Mouse (Mus musculus) stomach, embryonic 16.5 days (tissue): ENCODE data around the gene Ucn. TPM values are rescaled to one million over a fixed set of nuclear protein-coding genes. Genes with fewer than 3 reads are reported as not detected.
A peak's percentile ranks its signal among the peaks of the same experiment; 100 is the strongest.

Source experiments
- ATAC-seq: fragments of 200-750 bp; cut with Nextera tagmentation; 2 replicates; pipeline ENCODE4 v1.8.0; 2017; ENCODE audit warnings: moderate number of reproducible peaks, moderate TSS enrichment; ENCODE audit not compliant: insufficient read depth, low FRiP score
- H3K27ac ChIP-seq: fragments of 300-500 bp; sonication (generic); 2 replicates; pipeline ENCODE4 v1.5.1; 2014; ENCODE audit warnings: low read length
- H3K27me3 ChIP-seq: fragments of 300-500 bp; sonication (generic); 2 replicates; pipeline ENCODE4 v1.6.1; 2014; ENCODE audit warnings: low read length, control low read depth, mixed read lengths; ENCODE audit not compliant: control insufficient read depth, insufficient read depth
- H3K36me3 ChIP-seq: fragments of 300-500 bp; sonication (generic); 2 replicates; pipeline ENCODE4 v1.6.1; 2014; ENCODE audit warnings: low read length; ENCODE audit not compliant: control insufficient read depth, insufficient read depth
- H3K4me1 ChIP-seq: fragments of 300-500 bp; sonication (generic); 2 replicates; pipeline ENCODE4 v1.6.1; 2014; ENCODE audit warnings: low read length, control low read depth, mixed read lengths; ENCODE audit not compliant: control insufficient read depth, insufficient read depth
- H3K4me2 ChIP-seq: fragments of 300-500 bp; sonication (generic); 2 replicates; pipeline ENCODE4 v1.6.1; 2014; ENCODE audit warnings: low read depth, low read length, mixed read lengths
- H3K4me3 ChIP-seq: fragments of 300-500 bp; sonication (generic); replicated peaks from 2 replicates; pipeline ENCODE4 v1.5.1; 2014; ENCODE audit warnings: mild to moderate bottlenecking, low read length
- H3K9ac ChIP-seq: fragments of 300-500 bp; sonication (generic); 2 replicates; pipeline ENCODE4 v1.6.1; 2014; ENCODE audit warnings: low read length
- H3K9me3 ChIP-seq: fragments of 300-500 bp; sonication (generic); replicated peaks from 2 replicates; pipeline ENCODE4 v1.6.1; 2016; ENCODE audit warnings: low read length, control low read depth; ENCODE audit not compliant: control insufficient read depth
- WGBS: fragments of 180-500 bp; shearing (Covaris S2); extraction: QIAGEN DNeasy Blood & Tissue Kit; methylation state at CpG from one replicate; pipeline ENCODE4 v1.1.7; 2014; 5-methylcytosine and 5-hydroxymethylcytosine counted together
- polyA plus RNA-seq: library from polyadenylated mRNA; unstranded; fragments of >200 nt; fragmentation: Nextera tagmentation; extraction: Ambion mirVana; gene quantifications from 2 replicates; pipeline ENCODE4 v1.2.1, GENCODE M21; 2015

Ucn gene
- polyA plus RNA-seq, 1 experiment from 2014 or later, result not detected

DNA sequence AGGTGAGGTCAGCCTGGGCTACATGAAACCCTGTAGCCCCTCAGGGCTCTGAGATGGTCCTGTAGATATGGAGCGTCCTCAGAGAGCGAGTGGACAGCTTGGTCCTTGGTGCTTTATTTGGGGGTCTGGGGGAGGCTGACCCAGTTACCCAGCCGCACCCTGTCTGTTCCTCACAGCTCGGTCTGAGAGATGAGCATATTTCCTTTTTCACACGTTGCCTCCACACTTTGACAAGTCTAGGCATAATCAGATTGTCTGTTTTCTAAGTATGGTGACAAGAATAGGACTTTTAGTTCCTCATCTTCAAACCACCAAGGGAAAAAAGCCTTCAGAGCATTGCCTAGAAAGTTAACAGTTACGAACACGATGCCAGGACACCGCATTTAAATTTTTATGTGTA lies 17.5 kb downstream of the Ucn start:
- Histone ChIP-seq H3K27me3 (no peaks in the 10 kb centered on the region), H3K4me1 (no peaks in the 10 kb centered on the region), H3K36me3 (no peaks in the 10 kb centered on the region), H3K27ac (no peak overlapping the region), H3K9me3 (no peaks in the 10 kb centered on the region), H3K4me3 (no peak overlapping the region), H3K4me2 (no peak overlapping the region), H3K9ac (no peak overlapping the region)
- 81% methylated on average over 8 of the region's 8 CpGs for WGBS
- no peak for ATAC-seq

DNA sequence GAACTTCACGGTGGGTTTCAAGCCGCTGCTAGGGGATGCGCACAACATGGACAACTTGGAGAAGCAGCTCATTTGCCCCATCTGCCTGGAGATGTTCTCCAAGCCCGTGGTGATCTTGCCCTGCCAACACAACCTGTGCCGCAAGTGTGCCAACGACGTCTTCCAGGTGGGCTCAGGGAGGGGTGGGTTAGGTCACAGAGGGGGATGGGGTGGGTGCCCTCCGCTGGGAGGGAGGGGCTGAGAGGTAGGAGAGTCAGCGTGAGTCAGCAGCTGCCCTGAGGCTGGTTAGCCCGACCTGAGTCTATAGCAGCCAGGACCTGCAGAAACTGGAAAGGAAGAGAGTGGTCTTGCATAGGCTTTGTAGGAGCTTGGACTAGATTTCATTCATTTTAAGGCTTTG lies 21.7 kb downstream of the Ucn start:
- Histone ChIP-seq H3K4me3 (no peak overlapping the region), H3K9me3 (no peaks in the 10 kb centered on the region), H3K27ac (no peak overlapping the region), H3K36me3 (no peaks in the 10 kb centered on the region), H3K4me2 (no peak overlapping the region), H3K9ac (no peak overlapping the region), H3K4me1 (no peaks in the 10 kb centered on the region), H3K27me3 (no peaks in the 10 kb centered on the region; the same call in 1 of the 2 replicates)
- 32% methylated on average over 10 of the region's 10 CpGs for WGBS
- no peak for ATAC-seq

DNA sequence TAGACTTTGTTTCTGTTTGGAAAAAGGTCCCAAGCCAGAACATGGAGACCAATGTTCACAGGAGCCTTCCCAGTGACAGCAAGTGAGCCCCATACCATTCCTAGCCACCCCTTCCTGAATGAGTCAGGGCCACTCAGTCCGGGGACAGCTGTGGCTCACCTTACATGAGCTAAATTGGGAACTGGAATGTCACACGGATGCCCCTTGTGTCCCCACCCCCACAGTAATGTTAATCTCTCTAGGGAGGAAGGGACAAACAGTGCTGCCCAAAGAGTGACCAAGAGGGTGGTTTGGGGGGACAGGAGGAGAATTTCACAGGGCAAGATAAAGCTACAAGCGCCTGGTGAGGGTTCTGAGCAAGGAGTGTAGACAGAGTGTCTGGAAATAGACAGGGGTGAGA lies 22.3 kb downstream of the Ucn start, which contains the start of gene Trim54:
Gene Trim54 (plus strand): TSS at position 359 of the 400 bp plus-strand sequence.
- Histone ChIP-seq H3K4me1 (no peaks in the 10 kb centered on the region), H3K36me3 (no peaks in the 10 kb centered on the region), H3K4me3 (no peak within 1 kb of the TSS), H3K27me3 (no peaks in the 10 kb centered on the region; the same call in 1 of the 2 replicates), H3K9ac (no peak within 1 kb of the TSS), H3K9me3 (no peaks in the 10 kb centered on the region), H3K27ac (no peak within 1 kb of the TSS), H3K4me2 (no peak within 1 kb of the TSS)
- ATAC-seq, result no peak
- WGBS, result 30% methylated on average over 3 of the region's 3 CpGs

DNA sequence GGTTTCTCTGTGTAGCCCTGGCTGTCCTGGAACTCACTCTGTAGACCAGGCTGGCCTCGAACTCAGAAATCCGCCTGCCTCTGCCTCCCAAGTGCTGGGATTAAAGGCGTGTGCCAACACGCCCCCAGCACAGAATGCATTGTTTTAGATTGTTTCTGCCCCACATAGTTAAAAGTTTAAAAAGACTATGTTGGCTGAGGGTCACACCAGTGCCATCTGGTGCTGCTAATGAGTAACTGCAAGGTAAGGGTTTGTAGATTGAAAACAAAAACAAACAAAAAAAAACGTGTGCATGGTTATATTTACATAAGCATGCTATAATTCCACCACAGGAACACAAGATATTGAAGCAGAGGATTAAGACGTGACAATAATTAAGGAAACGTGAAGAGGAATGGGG lies 27.8 kb downstream of the Ucn start:
- Histone ChIP-seq H3K27ac (no peak overlapping the region), H3K4me1 (no peaks in the 10 kb centered on the region), H3K9me3 (no peaks in the 10 kb centered on the region), H3K27me3 (no peaks in the 10 kb centered on the region; the same call in 1 of the 2 replicates), H3K4me3 (no peak overlapping the region), H3K36me3 (no peaks in the 10 kb centered on the region), H3K4me2 (no peak overlapping the region), H3K9ac (no peak overlapping the region)
- 27% methylated on average over 7 of the region's 7 CpGs for WGBS
- ATAC-seq, result no peak

DNA sequence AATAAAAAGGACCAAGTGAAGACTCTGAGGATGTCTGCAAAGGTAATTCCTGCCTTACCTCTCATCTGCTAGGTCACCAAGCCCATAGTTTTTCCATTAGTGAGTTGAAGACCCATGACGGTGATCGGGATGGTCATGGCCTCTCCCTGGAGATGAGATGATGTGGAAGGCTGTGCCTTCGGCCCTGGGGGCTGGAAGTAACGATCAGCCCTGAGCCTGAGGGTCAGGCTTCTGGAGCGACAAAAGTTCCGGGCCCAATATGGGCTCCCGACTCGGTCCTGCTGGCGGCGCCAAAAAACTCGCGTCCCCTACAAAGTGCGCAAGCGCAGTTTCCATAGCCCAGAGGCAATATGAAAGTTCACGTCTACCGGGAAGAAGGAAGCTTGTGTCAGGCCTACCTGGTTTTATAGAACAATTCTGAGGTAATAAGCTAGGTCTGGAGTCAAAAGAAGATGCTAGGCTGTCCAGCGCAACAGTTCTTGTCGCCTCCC lies 30.6 kb downstream of the Ucn start, which contains the start of gene Slc30a3:
Gene Slc30a3 (minus strand): TSS at position 238 of the 491 bp plus-strand sequence.
- Histone ChIP-seq H3K4me3 (no peak within 1 kb of the TSS), H3K27ac (no peak within 1 kb of the TSS), H3K4me2 (no peak within 1 kb of the TSS), H3K27me3 (no peaks in the 10 kb centered on the region; the same call in 1 of the 2 replicates), H3K36me3 (no peaks in the 10 kb centered on the region), H3K9me3 (no peaks in the 10 kb centered on the region), H3K4me1 (no peaks in the 10 kb centered on the region), H3K9ac (no peak within 1 kb of the TSS)
- 89% methylated on average over 18 of the region's 18 CpGs for WGBS
- no peak for ATAC-seq

DNA sequence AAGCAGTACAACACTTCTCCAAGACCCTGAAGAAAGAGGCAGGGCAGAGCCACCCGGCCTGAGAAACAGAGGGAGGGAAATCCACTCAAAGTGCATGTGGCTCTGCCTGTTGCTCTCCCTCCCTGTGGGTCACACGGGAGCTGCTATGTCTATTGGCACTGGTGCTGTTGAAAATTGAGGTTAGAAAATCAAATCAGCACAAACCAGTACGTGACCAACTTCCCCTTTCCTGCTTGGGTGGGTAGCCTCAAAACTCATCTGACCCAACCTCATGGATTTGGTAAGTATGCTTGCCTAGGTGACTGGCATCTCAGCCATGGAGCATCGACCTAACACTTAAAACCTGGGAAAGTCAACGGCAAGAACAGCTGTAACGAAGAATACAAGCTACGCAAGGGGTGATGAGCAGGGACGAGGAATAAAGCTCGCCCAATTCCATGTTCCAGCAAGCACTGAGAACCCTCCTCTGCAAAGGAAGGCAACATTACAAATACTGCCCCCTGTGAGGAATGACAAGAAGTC lies 32.8 kb downstream of the Ucn start, which contains the start of gene Dnajc5g:
Gene Dnajc5g (plus strand): TSS at position 472 of the 522 bp plus-strand sequence.
- WGBS, result 77% methylated on average over 9 of the region's 9 CpGs
- Histone ChIP-seq H3K9ac (no peak within 1 kb of the TSS), H3K4me2 (no peak within 1 kb of the TSS), H3K27me3 (no peaks in the 10 kb centered on the region; the same call in 1 of the 2 replicates), H3K36me3 (no peaks in the 10 kb centered on the region), H3K9me3 (no peaks in the 10 kb centered on the region), H3K4me3 (no peak within 1 kb of the TSS), H3K27ac (no peak within 1 kb of the TSS), H3K4me1 (no peaks in the 10 kb centered on the region)
- no peak for ATAC-seq

DNA sequence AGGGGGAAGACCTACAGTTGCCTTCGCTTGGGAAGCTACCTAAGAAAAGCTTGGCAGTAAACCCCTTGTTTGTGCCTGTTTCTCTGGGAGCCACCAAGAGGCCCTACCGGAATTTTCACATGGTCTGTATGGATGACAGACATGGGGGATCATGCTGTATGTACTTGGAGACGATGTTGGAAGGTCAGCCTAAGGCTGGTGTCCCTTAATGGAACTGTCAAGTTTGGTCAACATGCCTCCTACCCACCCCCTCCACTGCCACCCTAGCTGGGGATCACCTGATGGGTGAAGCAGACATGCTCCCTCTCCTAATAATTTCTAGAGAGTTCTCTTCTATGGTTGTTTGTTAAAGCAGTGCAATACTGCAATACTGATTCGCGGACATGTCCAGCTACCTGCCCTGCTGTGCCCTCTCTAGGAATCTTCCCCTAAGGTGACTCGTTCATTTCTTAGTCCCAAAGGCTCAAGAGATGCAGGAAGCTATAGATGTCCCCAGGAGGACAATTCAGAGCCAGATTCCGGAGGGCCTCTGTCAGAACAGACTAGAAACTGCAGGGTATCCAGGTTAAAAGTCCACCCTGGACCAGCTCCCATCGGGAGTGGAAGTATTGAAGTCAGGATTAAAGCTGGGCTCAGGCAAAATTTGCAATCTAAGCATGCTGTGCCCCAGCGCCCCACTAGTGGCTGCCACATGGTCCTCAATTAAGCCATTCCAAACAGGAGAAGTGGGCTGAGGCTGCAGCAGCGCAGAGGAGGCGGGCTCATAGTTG lies 42.7 kb downstream of the Ucn start:
- no peak for ATAC-seq
- peak overlapping the region; percentile 53 for H3K4me2 ChIP-seq
- H3K36me3 ChIP-seq, result no peaks in the 10 kb centered on the region
- H3K4me1 ChIP-seq, result peaks cover 26% of the 10 kb centered on the region
- H3K9ac ChIP-seq, result 0 out of 2 replicates have a peak overlapping the region, but pooled peaks have one; percentile 19
- H3K27ac ChIP-seq, result no peak overlapping the region
- H3K27me3 ChIP-seq, result peaks cover 62% of the 10 kb centered on the region
- peak overlapping the region; percentile 39 for H3K4me3 ChIP-seq
- 33% methylated on average over 11 of the region's 11 CpGs for WGBS
- no peaks in the 10 kb centered on the region for H3K9me3 ChIP-seq

DNA sequence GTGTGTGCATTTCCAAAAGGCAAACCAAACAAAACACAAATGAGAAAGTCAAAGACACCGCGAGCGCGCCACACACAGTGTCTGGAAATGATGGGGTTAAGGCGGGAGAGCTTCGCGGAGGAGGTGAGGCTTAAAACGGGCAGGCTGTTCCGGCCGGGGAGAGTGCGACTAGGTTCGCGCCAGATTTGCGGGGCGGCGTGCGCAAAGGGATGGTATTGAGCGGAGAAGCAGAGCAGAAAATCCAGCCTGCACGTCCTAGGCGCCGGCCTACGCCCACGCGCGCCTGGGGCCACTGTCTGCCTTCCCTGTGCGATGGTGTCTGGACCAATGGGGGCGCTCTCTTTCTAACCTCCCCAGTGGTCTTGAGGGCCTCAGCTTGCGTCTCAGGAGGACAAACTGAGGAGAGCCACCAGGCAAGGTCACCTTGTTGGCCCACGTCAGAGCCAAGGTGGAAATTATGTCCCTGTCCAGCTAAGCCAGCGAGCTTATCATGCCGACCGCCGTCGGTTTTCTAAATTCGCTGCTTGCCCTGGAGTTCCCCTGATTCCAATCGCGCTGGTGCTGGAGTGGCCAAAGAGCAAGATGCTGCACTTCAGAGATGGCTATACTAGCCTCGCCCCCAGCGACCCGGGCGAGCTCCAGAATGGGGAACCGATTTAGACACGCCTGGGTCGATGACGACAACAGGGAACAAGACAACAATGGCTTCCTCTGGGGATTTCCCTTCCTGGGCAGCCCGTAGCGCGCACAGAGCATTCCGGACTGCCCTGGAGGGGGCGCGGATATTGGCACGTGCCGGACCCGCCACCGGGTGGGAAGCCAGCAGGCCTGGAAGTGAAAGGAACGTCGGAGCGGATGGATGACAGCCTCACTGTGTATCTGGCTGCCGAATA lies 43.6 kb downstream of the Ucn start:
- peak overlapping the region; percentile 19; the same call in 1 of the 2 replicates for H3K9ac ChIP-seq
- H3K27ac ChIP-seq, result no peak overlapping the region
- peak overlapping the region; percentile 53 for H3K4me2 ChIP-seq
- peak overlapping the region; percentile 39 for H3K4me3 ChIP-seq
- H3K4me1 ChIP-seq, result peaks cover 26% of the 10 kb centered on the region
- under 1% methylated on average over 59 of the region's 59 CpGs for WGBS
- H3K36me3 ChIP-seq, result no peaks in the 10 kb centered on the region
- ATAC-seq, result peak; percentile 44; the same call in 1 of the 2 replicates
- H3K9me3 ChIP-seq, result no peaks in the 10 kb centered on the region
- peaks cover 71% of the 10 kb centered on the region for H3K27me3 ChIP-seq
